Mouse (Mus musculus) limb, embryonic 12.5 days (tissue): ENCODE measurements at regions not wholly inside any gene's neighbourhood (a gene's known extent, or its start where the extent isn't known, plus 50 kb on each side); places are given as distances from the start of the nearest gene placed in this dataset.

Experiments used
- ATAC-seq: fragments of 200-750 bp; cut with Nextera tagmentation; 2 replicates; pipeline ENCODE4 v1.8.0; 2017; ENCODE audit warnings: low read depth, moderate TSS enrichment; ENCODE audit not compliant: insufficient number of reproducible peaks, insufficient read depth, low FRiP score, low TSS enrichment
- H3K27ac ChIP-seq: fragments of 300-500 bp; sonication (generic); 2 replicates; pipeline ENCODE4 v1.5.1; 2016; ENCODE audit warnings: mild to moderate bottlenecking, moderate library complexity
- H3K27me3 ChIP-seq: fragments of 300-500 bp; sonication (generic); 2 replicates; pipeline ENCODE4 v1.6.1; 2016; ENCODE audit warnings: mild to moderate bottlenecking, moderate library complexity
- H3K36me3 ChIP-seq: fragments of 300-500 bp; sonication (generic); 2 replicates; pipeline ENCODE4 v1.6.1; 2016; ENCODE audit warnings: mild to moderate bottlenecking, moderate library complexity
- H3K4me1 ChIP-seq: fragments of 300-500 bp; sonication (generic); replicated peaks from 2 replicates; pipeline ENCODE4 v1.6.1; 2016
- H3K4me2 ChIP-seq: fragments of 300-500 bp; sonication (generic); 2 replicates; pipeline ENCODE4 v1.6.1; 2016; ENCODE audit warnings: mild to moderate bottlenecking, moderate library complexity
- H3K4me3 ChIP-seq: fragments of 300-500 bp; sonication (generic); replicated peaks from 2 replicates; pipeline ENCODE4 v1.5.1; 2016; ENCODE audit warnings: mild to moderate bottlenecking
- H3K9ac ChIP-seq: fragments of 300-500 bp; sonication (generic); replicated peaks from 2 replicates; pipeline ENCODE4 v1.6.1; 2016; ENCODE audit warnings: mild to moderate bottlenecking, moderate library complexity
- H3K9me3 ChIP-seq: fragments of 300-500 bp; sonication (generic); 2 replicates; pipeline ENCODE4 v1.6.1; 2016; ENCODE audit warnings: mild to moderate bottlenecking, moderate library complexity
- WGBS: fragments of 180-500 bp; shearing (Covaris S2); methylation state at CpG from one replicate; pipeline ENCODE4 v1.1.7; 2016; 5-methylcytosine and 5-hydroxymethylcytosine counted together

DNA sequence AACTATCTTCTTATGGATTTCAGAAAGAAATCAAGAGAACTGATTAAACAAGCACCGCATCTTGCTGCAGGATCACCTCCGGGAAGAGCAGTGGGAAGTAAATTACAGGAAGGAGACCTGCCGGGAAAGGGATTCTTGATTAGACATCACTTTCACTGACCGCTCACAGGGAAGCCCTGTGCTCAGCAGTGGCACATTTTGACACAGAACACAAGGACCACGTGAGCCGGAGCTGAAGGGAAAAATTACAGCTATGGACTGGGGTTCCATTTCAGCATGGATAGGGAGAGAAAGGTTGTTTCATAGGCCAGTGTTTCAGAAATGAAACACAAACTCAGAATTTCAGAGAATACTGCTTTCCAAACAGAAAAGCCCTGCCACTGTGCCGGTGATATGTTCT lies 105.0 kb upstream of the Isl1 start:
- Histone ChIP-seq H3K9me3 (no peaks in the 10 kb centered on the region), H3K27me3 (no peaks in the 10 kb centered on the region), H3K36me3 (no peaks in the 10 kb centered on the region), H3K4me1 (no peaks in the 10 kb centered on the region), H3K4me2 (no peak overlapping the region), H3K27ac (no peak overlapping the region), H3K4me3 (no peak overlapping the region), H3K9ac (no peak overlapping the region)
- ATAC-seq, result no peak
- 46% methylated on average over 7 of the region's 7 CpGs for WGBS

DNA sequence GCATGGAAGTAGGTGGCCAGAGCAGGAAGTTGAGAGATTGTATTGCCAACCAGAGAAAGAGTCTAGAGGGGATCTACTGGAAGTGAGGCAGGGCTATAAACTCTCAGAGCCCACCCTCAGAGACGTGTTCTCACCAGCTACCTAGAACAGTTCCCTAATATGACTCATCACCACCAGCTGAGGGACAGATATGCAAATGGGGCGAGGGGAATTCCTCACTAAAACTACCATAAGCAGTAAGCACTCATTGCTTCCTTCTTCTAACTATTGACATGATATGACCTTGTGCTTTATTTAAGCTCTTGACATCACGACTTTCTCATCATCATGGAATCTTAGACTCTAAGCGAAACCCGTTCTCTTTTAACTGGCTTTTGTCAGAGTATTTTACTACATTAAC lies 101.2 kb upstream of the Isl1 start:
- Histone ChIP-seq H3K4me1 (no peaks in the 10 kb centered on the region), H3K4me3 (no peak overlapping the region), H3K36me3 (no peaks in the 10 kb centered on the region), H3K4me2 (no peak overlapping the region), H3K9ac (no peak overlapping the region), H3K27me3 (no peaks in the 10 kb centered on the region), H3K9me3 (no peaks in the 10 kb centered on the region), H3K27ac (no peak overlapping the region)
- no peak for ATAC-seq
- WGBS, result 69% methylated on average over 5 of the region's 5 CpGs
